11 mouse cellular contexts compared by ENCODE assay signal in the genomic region with DNA sequence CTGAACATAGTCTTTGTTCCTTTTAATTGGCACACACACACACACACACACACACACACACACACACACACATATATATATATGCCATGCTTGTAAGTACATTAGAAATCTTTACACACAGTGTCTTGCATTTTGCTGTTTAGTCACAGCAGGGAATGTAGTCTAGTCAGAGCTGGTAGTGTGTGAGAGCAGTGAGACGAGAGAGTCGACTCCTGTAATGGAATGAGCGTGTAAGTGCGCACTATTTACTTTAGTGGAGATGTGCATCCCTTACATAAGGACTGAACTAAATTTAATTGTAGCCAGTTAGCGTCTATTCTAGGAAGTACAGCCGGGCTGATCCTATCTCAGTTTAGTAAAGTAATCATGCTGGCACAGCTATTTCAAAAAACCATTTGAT. TPM values are rescaled to one million over a fixed set of nuclear protein-coding genes. Genes with fewer than 3 reads are reported as not detected.
DNase-seq lines count a peak whose midpoint lies in the region; ATAC-seq and TF ChIP-seq lines count a peak whose summit lies in the region.
"Had no signal": no experiment of that assay in that cellular context is flagged by ENCODE, and none has a peak within 500 bp of the region (broad histone marks: within the 10 kb centered on the region; RNA-seq: fewer than 3 reads in every experiment).

No protein-coding gene starts in this region.

- H3K9me3 ChIP-seq in forebrain, embryonic 15.5 days: no peaks in the 10 kb centered on the region
- no peaks in the 10 kb centered on the region for H3K9me3 ChIP-seq in forebrain, embryonic 11.5 days (ENCODE audit: control insufficient read depth, low read length)
- no peaks in the 10 kb centered on the region for H3K9me3 ChIP-seq in midbrain, embryonic 12.5 days
- H3K9me3 ChIP-seq in midbrain, embryonic 10.5 days (replicated peaks): no peaks in the 10 kb centered on the region
- no peaks in the 10 kb centered on the region for H3K9me3 ChIP-seq in intestine, postnatal 0 days (ENCODE audit: control insufficient read depth)
- no peaks in the 10 kb centered on the region for H3K9me3 ChIP-seq in heart, embryonic 12.5 days (replicated peaks)
- H3K9me3 ChIP-seq: heart, embryonic 15.5 days had no signal

- WGBS in forebrain, embryonic 15.5 days: 63% methylated on average over 6 of the region's 6 CpGs
- WGBS in forebrain, embryonic 11.5 days: 89% methylated on average over 6 of the region's 6 CpGs
- 86% methylated on average over 6 of the region's 6 CpGs for WGBS in midbrain, embryonic 12.5 days
- WGBS in midbrain, embryonic 10.5 days: 94% methylated on average over 6 of the region's 6 CpGs
- 63% methylated on average over 6 of the region's 6 CpGs for WGBS in intestine, postnatal 0 days
- WGBS in heart, embryonic 12.5 days: 68% methylated on average over 6 of the region's 6 CpGs
- WGBS in cerebellum, adult 2 months: 73% methylated on average over 6 of the region's 6 CpGs

- 0 out of 2 replicates have a peak, but pooled peaks have one; percentile 29 for ATAC-seq in forebrain, embryonic 15.5 days (replicated peaks)
- no peak for ATAC-seq in forebrain, embryonic 11.5 days (replicated peaks; ENCODE audit: low FRiP score)
- no peak for ATAC-seq in midbrain, embryonic 12.5 days (ENCODE audit: low FRiP score, low read depth)
- ATAC-seq in intestine, postnatal 0 days: peak; percentile 34; the same call in 1 of the 2 replicates
- ATAC-seq in heart, embryonic 12.5 days (ENCODE audit: insufficient number of reproducible peaks, low FRiP score): no peak

- no peak overlapping the region for H3K27ac ChIP-seq in forebrain, embryonic 15.5 days (replicated peaks)
- no peak overlapping the region for H3K27ac ChIP-seq in forebrain, embryonic 11.5 days (ENCODE audit: low read depth, low read length)
- 0 out of 2 replicates have a peak overlapping the region, but pooled peaks have one; percentile 15 for H3K27ac ChIP-seq in midbrain, embryonic 12.5 days (replicated peaks)
- no peak overlapping the region for H3K27ac ChIP-seq in midbrain, embryonic 10.5 days (replicated peaks)
- H3K27ac ChIP-seq in intestine, postnatal 0 days (ENCODE audit: low read depth, low read length): no peak overlapping the region
- H3K27ac ChIP-seq in heart, embryonic 12.5 days (ENCODE audit: poor library complexity, severe bottlenecking): no peak overlapping the region
- H3K27ac ChIP-seq in cerebellum, adult 2 months (ENCODE audit: insufficient read depth, low read length): no peak overlapping the region
- H3K27ac ChIP-seq: heart, embryonic 15.5 days had no signal

- no peak for TF ChIP-seq POLR2A in cerebellum, adult 2 months (IDR thresholded peaks at IDR 0.05; ENCODE audit: borderline replicate concordance, insufficient read depth, low read length)

- DNase-seq in forebrain, embryonic 11.5 days (ENCODE audit: low spot score): no peak
- DNase-seq in midbrain, embryonic 10.5 days (ENCODE audit: low spot score): no peak
- DNase-seq in telencephalon, adult 2 months (ENCODE audit: low read depth, low spot score): peak; percentile 39
- no peak for DNase-seq in cerebellum, adult 2 months
- DNase-seq: cerebellum, adult 8-10 months; kidney, postnatal 36 days had no signal

- no peak for TF ChIP-seq CTCF in intestine, postnatal 0 days (IDR thresholded peaks at IDR 0.05; ENCODE audit: low read depth)
- no peak for TF ChIP-seq CTCF in cerebellum, adult 2 months (IDR thresholded peaks at IDR 0.05; ENCODE audit: borderline replicate concordance, insufficient read depth, low read depth, low read length)

- H3K4me3 ChIP-seq in forebrain, embryonic 15.5 days: no peak overlapping the region
- no peak overlapping the region for H3K4me3 ChIP-seq in forebrain, embryonic 11.5 days (ENCODE audit: low read depth, low read length)
- no peak overlapping the region for H3K4me3 ChIP-seq in midbrain, embryonic 12.5 days
- no peak overlapping the region for H3K4me3 ChIP-seq in midbrain, embryonic 10.5 days
- H3K4me3 ChIP-seq in intestine, postnatal 0 days (ENCODE audit: low read depth, low read length): no peak overlapping the region
- H3K4me3 ChIP-seq in heart, embryonic 12.5 days: no peak overlapping the region
- no peak overlapping the region for H3K4me3 ChIP-seq in cerebellum, adult 2 months (replicated peaks; ENCODE audit: insufficient read depth, low read depth, low read length)
- H3K4me3 ChIP-seq: heart, embryonic 15.5 days had no signal

- H3K9ac ChIP-seq in forebrain, embryonic 15.5 days (replicated peaks): no peak overlapping the region
- no peak overlapping the region for H3K9ac ChIP-seq in forebrain, embryonic 11.5 days (ENCODE audit: low read length)
- no peak overlapping the region for H3K9ac ChIP-seq in midbrain, embryonic 12.5 days (replicated peaks)
- no peak overlapping the region for H3K9ac ChIP-seq in intestine, postnatal 0 days (ENCODE audit: low read depth, low read length)
- no peak overlapping the region for H3K9ac ChIP-seq in heart, embryonic 12.5 days
- H3K9ac ChIP-seq: heart, embryonic 15.5 days had no signal

- H3K36me3 ChIP-seq in forebrain, embryonic 15.5 days: no peaks in the 10 kb centered on the region
- no peaks in the 10 kb centered on the region for H3K36me3 ChIP-seq in forebrain, embryonic 11.5 days (ENCODE audit: control insufficient read depth, insufficient read depth, low read length)
- H3K36me3 ChIP-seq in midbrain, embryonic 12.5 days: no peaks in the 10 kb centered on the region
- no peaks in the 10 kb centered on the region for H3K36me3 ChIP-seq in midbrain, embryonic 10.5 days
- H3K36me3 ChIP-seq in intestine, postnatal 0 days (ENCODE audit: control insufficient read depth, insufficient read depth): no peaks in the 10 kb centered on the region
- H3K36me3 ChIP-seq in heart, embryonic 12.5 days: no peaks in the 10 kb centered on the region
- H3K36me3 ChIP-seq: heart, embryonic 15.5 days had no signal

- no peak overlapping the region for H3K4me2 ChIP-seq in forebrain, embryonic 15.5 days (replicated peaks)
- no peak overlapping the region for H3K4me2 ChIP-seq in forebrain, embryonic 11.5 days (ENCODE audit: low read depth, low read length, severe bottlenecking)
- H3K4me2 ChIP-seq in midbrain, embryonic 12.5 days (replicated peaks): no peak overlapping the region
- no peak overlapping the region for H3K4me2 ChIP-seq in intestine, postnatal 0 days (replicated peaks; ENCODE audit: low read depth)
- no peak overlapping the region for H3K4me2 ChIP-seq in heart, embryonic 12.5 days
- H3K4me2 ChIP-seq: heart, embryonic 15.5 days had no signal

- H3K27me3 ChIP-seq in forebrain, embryonic 15.5 days: no peaks in the 10 kb centered on the region
- H3K27me3 ChIP-seq in forebrain, embryonic 11.5 days (ENCODE audit: control insufficient read depth, insufficient read depth, low read length): no peaks in the 10 kb centered on the region
- no peaks in the 10 kb centered on the region for H3K27me3 ChIP-seq in midbrain, embryonic 12.5 days
- H3K27me3 ChIP-seq in midbrain, embryonic 10.5 days (ENCODE audit: low read depth, poor library complexity, severe bottlenecking): no peaks in the 10 kb centered on the region
- H3K27me3 ChIP-seq in intestine, postnatal 0 days (replicated peaks; ENCODE audit: control insufficient read depth, insufficient read depth, low read length): no peaks in the 10 kb centered on the region
- H3K27me3 ChIP-seq in heart, embryonic 12.5 days (replicated peaks): no peaks in the 10 kb centered on the region
- H3K27me3 ChIP-seq in cerebellum, adult 2 months (ENCODE audit: control insufficient read depth, insufficient read depth, low read length): no peaks in the 10 kb centered on the region
- H3K27me3 ChIP-seq: heart, embryonic 15.5 days had no signal

- H3K4me1 ChIP-seq in forebrain, embryonic 15.5 days: peaks cover 4% of the 10 kb centered on the region
- H3K4me1 ChIP-seq in forebrain, embryonic 11.5 days (replicated peaks; ENCODE audit: control insufficient read depth, insufficient read depth, low read length): no peaks in the 10 kb centered on the region
- peaks cover 10% of the 10 kb centered on the region; the same call in 1 of the 2 replicates for H3K4me1 ChIP-seq in midbrain, embryonic 12.5 days
- peaks cover 16% of the 10 kb centered on the region for H3K4me1 ChIP-seq in midbrain, embryonic 10.5 days
- peaks cover 19% of the 10 kb centered on the region for H3K4me1 ChIP-seq in intestine, postnatal 0 days (replicated peaks; ENCODE audit: control insufficient read depth, insufficient read depth, low read length)
- H3K4me1 ChIP-seq in heart, embryonic 12.5 days (replicated peaks): peaks cover 35% of the 10 kb centered on the region
- H3K4me1 ChIP-seq in cerebellum, adult 2 months (ENCODE audit: control insufficient read depth, insufficient read depth, low read length): peaks cover 5% of the 10 kb centered on the region

RNA-seq across cellular contexts. Expression of a gene that starts 44.5 kb away (rescaled TPM):
- polyA plus RNA-seq in forebrain, embryonic 15.5 days (2015; fragmentation: Nextera tagmentation; extraction: Ambion mirVana): 7.6 and 8.0 TPM in 2 replicates
- 12.8 and 18.3 TPM in 2 replicates for polyA plus RNA-seq in forebrain, embryonic 11.5 days (2014; fragmentation: Nextera tagmentation; extraction: Ambion mirVana)
- 19.0 and 21.8 TPM in 2 replicates for polyA plus RNA-seq in midbrain, embryonic 12.5 days (2016; fragmentation: Nextera tagmentation; extraction: Ambion mirVana)
- 11.0 and 11.8 TPM in 2 replicates for polyA plus RNA-seq in midbrain, embryonic 10.5 days (2016; fragmentation: Nextera tagmentation; extraction: Ambion mirVana)
- polyA plus RNA-seq in intestine, postnatal 0 days (2015; fragmentation: Nextera tagmentation; extraction: Ambion mirVana): 6.8 and 7.7 TPM in 2 replicates
- polyA plus RNA-seq in heart, embryonic 12.5 days (2016; fragmentation: Nextera tagmentation; extraction: Ambion mirVana): 10.2 and 10.4 TPM in 2 replicates
- 15.5 and 16.5 TPM in 2 replicates for polyA plus RNA-seq in cerebellum, adult 2 months (2012; rRNA removed)

Comparison
In these comparisons a context has a peak if more than half of its experiments do, and no peak if none do; other contexts are left out.
1. ATAC-seq: peak in forebrain, embryonic 15.5 days (single experiment) and intestine, postnatal 0 days (single experiment); none in forebrain, embryonic 11.5 days (single experiment), midbrain, embryonic 12.5 days (single experiment) and heart, embryonic 12.5 days (single experiment).